Mouse (Mus musculus) neural tube, embryonic 13.5 days (tissue): ENCODE data around the gene Wscd2. TPM values are rescaled to one million over a fixed set of nuclear protein-coding genes. Genes with fewer than 3 reads are reported as not detected.
A peak's percentile ranks its signal among the peaks of the same experiment; 100 is the strongest.

Experiments used
- ATAC-seq: fragments of 200-750 bp; cut with Nextera tagmentation; 2 replicates; pipeline ENCODE4 v1.8.0; 2017; ENCODE audit warnings: low read depth, mild to moderate bottlenecking, moderate TSS enrichment, moderate library complexity
- H3K27ac ChIP-seq: fragments of 300-500 bp; sonication (generic); replicated peaks from 2 replicates; pipeline ENCODE4 v1.5.1; 2015; ENCODE audit warnings: moderate library complexity, mild to moderate bottlenecking, inconsistent platforms
- H3K27me3 ChIP-seq: fragments of 300-500 bp; sonication (generic); 2 replicates; pipeline ENCODE4 v1.6.1; 2015; ENCODE audit warnings: mild to moderate bottlenecking, inconsistent platforms
- H3K36me3 ChIP-seq: fragments of 300-500 bp; sonication (generic); 2 replicates; pipeline ENCODE4 v1.6.1; 2015; ENCODE audit warnings: mild to moderate bottlenecking, inconsistent platforms
- H3K4me1 ChIP-seq: fragments of 300-500 bp; sonication (generic); replicated peaks from 2 replicates; pipeline ENCODE4 v1.6.1; 2015; ENCODE audit warnings: inconsistent platforms
- H3K4me2 ChIP-seq: fragments of 300-500 bp; sonication (generic); 2 replicates; pipeline ENCODE4 v1.6.1; 2015; ENCODE audit warnings: inconsistent platforms, mild to moderate bottlenecking, moderate library complexity
- H3K4me3 ChIP-seq: fragments of 300-500 bp; sonication (generic); 2 replicates; pipeline ENCODE4 v1.5.1; 2015; ENCODE audit warnings: mild to moderate bottlenecking, inconsistent platforms
- H3K9ac ChIP-seq: fragments of 300-500 bp; sonication (generic); 2 replicates; pipeline ENCODE4 v1.6.1; 2015; ENCODE audit warnings: moderate library complexity, mild to moderate bottlenecking, inconsistent platforms
- H3K9me3 ChIP-seq: fragments of 300-500 bp; sonication (generic); 2 replicates; pipeline ENCODE4 v1.6.1; 2016; ENCODE audit warnings: inconsistent platforms
- WGBS: fragments of 180-500 bp; shearing (Covaris S2); methylation state at CpG from one replicate; pipeline ENCODE4 v1.1.7; 2015; 5-methylcytosine and 5-hydroxymethylcytosine counted together
- polyA plus RNA-seq: library from polyadenylated mRNA; unstranded; fragments of >200 nt; fragmentation: Nextera tagmentation; extraction: Ambion mirVana; gene quantifications from 2 replicates; pipeline ENCODE4 v1.2.1, GENCODE M21; 2015

Gene Wscd2
- polyA plus RNA-seq, 1 experiment from 2014 or later, result 16.3 TPM

GRCm38 (mm10) chr5:113487879-113488278, 2.3 kb upstream of the Wscd2 start:
- Histone ChIP-seq H3K27me3 (peaks cover 22% of the 10 kb centered on the region), H3K9me3 (no peaks in the 10 kb centered on the region), H3K4me1 (peaks cover 28% of the 10 kb centered on the region), H3K4me2 (no peak overlapping the region), H3K9ac (no peak overlapping the region), H3K36me3 (no peaks in the 10 kb centered on the region), H3K4me3 (no peak overlapping the region), H3K27ac (no peak overlapping the region)
- 72% methylated on average over 8 of the region's 8 CpGs for WGBS
- no peak for ATAC-seq

GRCm38 (mm10) chr5:113489617-113490016, 516 bp upstream of the Wscd2 start:
- peaks cover 22% of the 10 kb centered on the region for H3K27me3 ChIP-seq
- no peaks in the 10 kb centered on the region for H3K36me3 ChIP-seq
- peaks cover 45% of the 10 kb centered on the region for H3K4me1 ChIP-seq
- no peak overlapping the region for H3K9ac ChIP-seq
- no peaks in the 10 kb centered on the region for H3K9me3 ChIP-seq
- H3K27ac ChIP-seq, result no peak overlapping the region
- 92% methylated on average over 9 of the region's 9 CpGs for WGBS
- H3K4me2 ChIP-seq, result 0 out of 2 replicates have a peak overlapping the region, but pooled peaks have one; percentile 85
- ATAC-seq, result no peak
- no peak overlapping the region for H3K4me3 ChIP-seq

DNA sequence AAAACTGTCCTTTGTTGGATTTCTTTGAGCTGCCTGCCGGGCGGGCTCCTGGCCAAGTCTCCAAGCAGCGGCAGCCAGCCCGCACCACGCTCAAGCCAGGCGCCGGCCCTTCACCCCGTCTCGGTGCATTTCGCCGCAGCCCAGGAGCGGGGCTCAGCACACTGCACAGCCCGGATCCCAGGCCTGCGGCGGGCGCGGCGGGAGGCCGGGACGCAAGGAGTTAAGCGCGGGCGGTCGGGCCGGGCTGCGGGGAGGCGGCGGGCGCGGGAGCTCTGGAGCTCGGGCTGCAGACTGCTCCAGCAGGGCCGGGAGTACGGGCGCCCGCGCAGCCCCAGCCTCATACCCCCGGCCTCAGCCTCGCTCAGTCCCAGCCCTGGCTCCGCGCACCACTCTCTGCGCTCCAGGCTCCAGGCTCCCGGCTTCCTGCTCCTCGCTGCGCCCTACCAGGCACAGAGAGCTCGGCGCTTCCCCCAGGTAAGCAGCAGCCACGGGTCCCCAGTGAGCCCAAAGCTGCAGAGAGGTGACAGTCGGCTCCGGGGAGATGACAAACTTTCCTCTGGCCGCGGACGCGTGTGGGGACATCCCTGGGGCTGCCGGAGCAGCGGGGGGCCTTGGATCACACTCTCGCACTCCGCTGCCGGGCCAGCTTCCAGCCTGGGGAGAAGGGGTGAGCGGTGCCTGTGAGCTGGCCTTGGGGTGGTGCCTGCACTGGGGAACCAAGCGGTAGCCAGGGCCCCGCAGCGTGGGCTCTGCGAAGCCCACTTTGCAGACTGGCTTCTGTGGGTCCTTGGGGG, 531 bp downstream of the Wscd2 start:
- Histone ChIP-seq H3K9ac (peak overlapping the region; percentile 95), H3K27ac (peak overlapping the region; percentile 90), H3K9me3 (no peaks in the 10 kb centered on the region), H3K4me3 (peak overlapping the region; percentile 72), H3K4me1 (peaks cover 52% of the 10 kb centered on the region), H3K4me2 (peak overlapping the region; percentile 85), H3K27me3 (peaks cover 22% of the 10 kb centered on the region), H3K36me3 (no peaks in the 10 kb centered on the region)
- 2% methylated on average over 59 of the region's 63 CpGs for WGBS
- ATAC-seq, result peak; percentile 82

- H3K4me1 ChIP-seq, result peaks cover 52% of the 10 kb centered on the region
- peak overlapping the region; percentile 85 for H3K4me2 ChIP-seq
- no peaks in the 10 kb centered on the region for H3K9me3 ChIP-seq
- H3K27me3 ChIP-seq, result peaks cover 22% of the 10 kb centered on the region
- H3K4me3 ChIP-seq, result peak overlapping the region; percentile 72
- no peaks in the 10 kb centered on the region for H3K36me3 ChIP-seq
- peak overlapping the region; percentile 90 for H3K27ac ChIP-seq
- peak overlapping the region; percentile 95 for H3K9ac ChIP-seq
- WGBS, result 69% methylated on average over 4 of the region's 4 CpGs
- no peak for ATAC-seq
Measured at GRCm38 (mm10) chr5:113491552-113491951, 1.4 kb downstream of the Wscd2 start.

DNA sequence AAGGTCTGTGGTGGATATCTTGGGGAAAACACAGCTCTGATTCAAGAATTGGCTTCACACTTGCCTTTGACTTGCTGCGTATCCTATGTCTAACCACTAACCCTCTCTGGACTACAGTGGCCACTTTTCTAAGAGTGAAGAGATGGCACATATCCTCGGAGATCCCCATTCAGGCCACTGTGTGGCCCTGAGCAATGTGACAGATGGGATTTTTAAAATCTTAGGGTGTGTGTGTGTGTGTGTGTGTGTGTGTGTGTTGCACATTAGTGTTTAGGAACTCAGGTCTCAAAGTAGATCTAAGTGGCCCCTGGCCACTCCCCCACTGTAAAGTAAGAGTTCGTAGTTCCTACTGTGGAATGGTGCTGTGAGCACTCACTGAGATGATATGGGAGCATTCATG, 1.9 kb downstream of the Wscd2 start:
- Histone ChIP-seq H3K4me2 (peak overlapping the region; percentile 85), H3K9ac (peak overlapping the region; percentile 95; the same call in 1 of the 2 replicates), H3K36me3 (no peaks in the 10 kb centered on the region), H3K9me3 (no peaks in the 10 kb centered on the region), H3K4me1 (peaks cover 53% of the 10 kb centered on the region), H3K27ac (peak overlapping the region; percentile 68), H3K4me3 (peak overlapping the region; percentile 72), H3K27me3 (peaks cover 22% of the 10 kb centered on the region)
- no peak for ATAC-seq
- WGBS, result 73% methylated on average over 3 of the region's 3 CpGs

DNA sequence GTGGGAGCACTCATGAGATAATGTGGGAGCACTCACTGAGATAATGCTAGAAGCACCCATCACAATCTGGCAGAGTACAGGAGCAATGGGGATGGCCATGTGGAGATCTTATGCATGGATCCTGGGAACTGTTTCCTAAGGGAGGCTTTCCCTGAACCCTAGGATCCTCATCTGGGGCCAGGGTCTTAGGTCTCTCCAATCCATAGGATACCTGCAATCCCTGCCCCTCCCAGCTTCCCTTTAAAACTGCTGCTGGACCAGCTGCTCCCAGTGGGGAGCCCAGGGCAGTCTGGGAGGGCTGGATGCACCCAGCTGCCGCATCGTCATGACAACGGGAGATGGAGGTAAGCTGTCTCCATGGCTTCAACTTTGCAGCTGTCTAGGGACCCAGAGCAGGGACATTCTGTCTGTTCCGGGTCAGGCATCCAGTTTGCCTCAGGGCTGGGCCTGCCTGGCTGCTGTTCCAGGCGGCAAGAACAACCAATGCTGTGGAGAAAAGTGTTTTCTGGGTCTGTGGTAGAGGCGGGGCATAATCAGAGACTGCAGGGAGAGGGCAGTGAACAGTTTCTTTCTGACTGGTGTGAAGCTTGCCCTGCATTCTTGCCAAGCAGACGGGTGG, 2.4 kb downstream of the Wscd2 start:
- WGBS, result 10% methylated on average over 7 of the region's 7 CpGs
- peak overlapping the region; percentile 72 for H3K4me3 ChIP-seq
- ATAC-seq, result 0 out of 2 replicates have a peak, but pooled peaks have one; percentile 4
- H3K9me3 ChIP-seq, result no peaks in the 10 kb centered on the region
- peak overlapping the region; percentile 85 for H3K4me2 ChIP-seq
- H3K27me3 ChIP-seq, result peaks cover 22% of the 10 kb centered on the region
- no peaks in the 10 kb centered on the region for H3K36me3 ChIP-seq
- H3K9ac ChIP-seq, result peak overlapping the region; percentile 69
- H3K4me1 ChIP-seq, result peaks cover 58% of the 10 kb centered on the region
- peak overlapping the region; percentile 68 for H3K27ac ChIP-seq

DNA sequence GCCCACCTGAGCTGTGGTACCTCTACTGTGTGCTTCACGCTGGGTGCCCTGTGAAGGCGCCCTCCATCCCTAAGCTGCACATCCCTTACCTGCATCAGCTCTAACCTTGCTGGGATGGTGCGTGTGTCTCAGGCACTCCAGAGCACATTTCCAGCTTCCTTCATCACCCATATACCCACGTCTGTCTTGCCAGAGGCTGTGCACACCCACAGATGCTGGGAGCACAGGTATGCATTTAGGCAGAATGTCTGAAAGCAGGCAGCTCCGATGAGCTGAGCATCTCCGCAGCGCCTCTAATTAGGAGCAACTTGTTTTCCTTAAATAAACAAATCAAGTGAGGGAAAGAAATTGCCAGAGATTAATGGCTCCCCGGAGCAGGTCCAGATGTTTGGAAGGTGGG, 3.9 kb downstream of the Wscd2 start:
- Histone ChIP-seq H3K9ac (peak overlapping the region; percentile 69), H3K9me3 (no peaks in the 10 kb centered on the region), H3K27ac (peak overlapping the region; percentile 56), H3K4me1 (peaks cover 58% of the 10 kb centered on the region), H3K27me3 (peaks cover 16% of the 10 kb centered on the region), H3K4me3 (peak overlapping the region; percentile 72; the same call in 1 of the 2 replicates), H3K4me2 (peak overlapping the region; percentile 85), H3K36me3 (no peaks in the 10 kb centered on the region)
- WGBS, result 68% methylated on average over 8 of the region's 8 CpGs
- ATAC-seq, result no peak

DNA sequence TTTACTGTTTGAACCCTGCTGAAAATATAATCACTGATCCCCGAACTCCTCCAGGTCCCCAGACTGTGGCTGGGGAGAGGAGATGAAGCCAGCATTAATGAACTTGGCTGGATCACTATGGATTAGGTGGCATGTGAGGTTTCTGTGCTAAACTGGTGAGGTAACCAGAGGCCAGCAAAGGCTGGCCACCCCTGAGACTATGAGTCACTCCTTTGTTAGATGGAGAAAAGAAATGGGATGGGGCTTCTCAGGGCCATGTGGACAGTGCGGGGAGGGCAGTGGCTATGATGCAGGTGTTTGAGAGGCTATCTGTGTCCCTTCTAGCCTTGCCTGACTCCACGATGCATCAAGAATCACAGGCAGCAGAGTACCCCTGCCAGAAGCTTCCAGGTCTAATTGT, 6.8 kb downstream of the Wscd2 start:
- Histone ChIP-seq H3K4me1 (peaks cover 41% of the 10 kb centered on the region), H3K27ac (no peak overlapping the region), H3K36me3 (no peaks in the 10 kb centered on the region), H3K4me2 (no peak overlapping the region), H3K9ac (no peak overlapping the region), H3K27me3 (no peaks in the 10 kb centered on the region), H3K9me3 (no peaks in the 10 kb centered on the region), H3K4me3 (no peak overlapping the region)
- ATAC-seq, result no peak
- WGBS, result 63% methylated on average over 3 of the region's 3 CpGs

GRCm38 (mm10) chr5:113499421-113499820, 9.3 kb downstream of the Wscd2 start:
- Histone ChIP-seq H3K4me2 (no peak overlapping the region), H3K27me3 (no peaks in the 10 kb centered on the region), H3K27ac (no peak overlapping the region), H3K9me3 (no peaks in the 10 kb centered on the region), H3K36me3 (no peaks in the 10 kb centered on the region), H3K9ac (no peak overlapping the region), H3K4me3 (no peak overlapping the region), H3K4me1 (peaks cover 39% of the 10 kb centered on the region)
- ATAC-seq, result no peak
- WGBS, result 88% methylated on average over 11 of the region's 11 CpGs

- no peaks in the 10 kb centered on the region for H3K9me3 ChIP-seq
- no peak overlapping the region for H3K4me3 ChIP-seq
- peaks cover 45% of the 10 kb centered on the region for H3K4me1 ChIP-seq
- peak overlapping the region; percentile 54 for H3K9ac ChIP-seq
- no peaks in the 10 kb centered on the region for H3K27me3 ChIP-seq
- WGBS, result 6% methylated on average over 10 of the region's 10 CpGs
- H3K36me3 ChIP-seq, result 0 out of 2 replicates have a peak, but pooled peaks cover 5% of the 10 kb centered on the region
- peak overlapping the region; percentile 77 for H3K27ac ChIP-seq
- peak overlapping the region; percentile 26 for H3K4me2 ChIP-seq
- peak; percentile 21; the same call in 1 of the 2 replicates for ATAC-seq
Measured at GRCm38 (mm10) chr5:113503276-113503675, 13.1 kb downstream of the Wscd2 start.

- ATAC-seq, result peak; percentile 34; the same call in 1 of the 2 replicates
- H3K27ac ChIP-seq, result peak overlapping the region; percentile 82
- WGBS, result 23% methylated on average over 4 of the region's 4 CpGs
Measured at GRCm38 (mm10) chr5:113504654-113505053, 14.5 kb downstream of the Wscd2 start.

GRCm38 (mm10) chr5:113506065-113506464, 15.9 kb downstream of the Wscd2 start:
- Histone ChIP-seq H3K36me3 (0 out of 2 replicates have a peak, but pooled peaks cover 5% of the 10 kb centered on the region), H3K9me3 (no peaks in the 10 kb centered on the region), H3K27me3 (no peaks in the 10 kb centered on the region), H3K4me2 (no peak overlapping the region), H3K9ac (peak overlapping the region; percentile 35; the same call in 1 of the 2 replicates), H3K4me1 (peaks cover 63% of the 10 kb centered on the region), H3K27ac (peak overlapping the region; percentile 82; the same call in 1 of the 2 replicates), H3K4me3 (no peak overlapping the region)
- WGBS, result 68% methylated on average over 6 of the region's 6 CpGs
- ATAC-seq, result no peak

More at GRCm38 (mm10) chr5:113504654-113505053, 14.5 kb downstream of the Wscd2 start:
- Histone ChIP-seq H3K4me1 (peaks cover 50% of the 10 kb centered on the region), H3K4me3 (no peak overlapping the region), H3K9me3 (no peaks in the 10 kb centered on the region), H3K4me2 (no peak overlapping the region), H3K27me3 (no peaks in the 10 kb centered on the region), H3K9ac (peak overlapping the region; percentile 35; the same call in 1 of the 2 replicates), H3K36me3 (0 out of 2 replicates have a peak, but pooled peaks cover 5% of the 10 kb centered on the region)
